Mouse (Mus musculus) c-Kit-positive CD71-negative TER-119-negative erythroid progenitor cells, embryonic 14.5 days (primary cell): ENCODE data around the gene Noct.
"Not testable (repeated sequence)": the region's sequence is repeated elsewhere in the genome, so short reads cannot be mapped to it uniquely, and the experiment has no call there.

Experiments used
- DNase-seq: peaks from one replicate; pipeline ENCODE4 v3.0.0-alpha.2; 2013; ENCODE audit warnings: low read depth

Gene Noct

DNA sequence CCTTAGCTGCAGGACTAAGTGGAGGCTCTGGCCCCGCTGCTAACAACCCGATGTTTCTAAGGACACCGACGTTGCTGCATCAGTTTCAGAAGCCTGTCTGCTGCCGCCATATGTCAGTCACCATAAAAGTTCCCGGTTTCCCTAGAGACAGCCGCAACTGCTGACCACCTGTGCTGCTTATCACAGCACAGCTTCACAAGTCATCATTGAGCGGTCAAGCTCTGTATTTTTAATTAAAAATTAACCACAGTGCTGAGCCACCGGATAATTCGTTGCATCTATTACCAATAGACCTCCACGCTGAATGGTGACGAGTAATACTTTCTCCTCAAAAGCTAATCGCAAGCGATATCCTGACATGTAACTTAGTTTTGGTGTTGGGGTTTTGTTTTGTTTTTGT lies 19.4 kb upstream of the Noct start:
- no peak for DNase-seq

DNA sequence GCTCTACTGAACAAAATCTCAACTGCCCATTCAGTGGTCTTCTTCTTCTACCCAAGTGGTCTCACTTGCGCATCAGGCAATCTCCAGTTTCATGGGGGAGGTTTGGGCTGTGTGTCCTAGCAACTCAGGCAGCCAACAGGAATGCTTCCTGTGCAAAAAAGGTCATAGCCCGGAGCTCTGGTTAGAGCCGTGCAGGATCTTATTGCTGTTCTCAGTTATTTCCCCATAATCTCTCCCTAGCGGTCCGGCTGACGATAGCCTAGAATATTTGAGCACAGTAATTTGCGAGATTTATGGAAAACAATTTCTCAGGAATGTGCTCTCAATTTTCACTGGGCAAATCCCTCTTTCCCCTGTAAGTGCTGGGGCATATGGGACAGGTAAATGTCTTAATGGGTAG lies 17.7 kb upstream of the Noct start:
- DNase-seq = no peak

DNA sequence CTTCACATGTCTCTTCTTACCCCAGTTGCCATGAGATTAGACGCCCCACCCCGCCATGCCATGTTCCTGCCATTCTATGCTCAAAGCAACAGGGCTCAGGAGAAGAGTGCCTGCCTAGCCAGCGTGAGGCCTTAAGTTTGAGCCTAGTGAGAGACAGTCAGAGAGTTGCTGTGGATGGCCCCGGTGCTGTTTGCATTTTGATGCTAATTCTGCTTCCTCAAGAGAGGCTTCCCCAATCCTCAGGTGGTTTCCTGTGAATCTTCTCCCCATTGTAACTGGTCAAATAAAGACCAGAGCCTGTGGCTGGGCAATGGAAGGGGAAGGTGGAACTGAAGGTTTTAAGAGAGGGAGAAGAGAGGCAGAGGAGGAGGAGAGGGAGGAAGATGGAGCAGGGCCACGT lies 15.6 kb upstream of the Noct start:
- no peak for DNase-seq

DNA sequence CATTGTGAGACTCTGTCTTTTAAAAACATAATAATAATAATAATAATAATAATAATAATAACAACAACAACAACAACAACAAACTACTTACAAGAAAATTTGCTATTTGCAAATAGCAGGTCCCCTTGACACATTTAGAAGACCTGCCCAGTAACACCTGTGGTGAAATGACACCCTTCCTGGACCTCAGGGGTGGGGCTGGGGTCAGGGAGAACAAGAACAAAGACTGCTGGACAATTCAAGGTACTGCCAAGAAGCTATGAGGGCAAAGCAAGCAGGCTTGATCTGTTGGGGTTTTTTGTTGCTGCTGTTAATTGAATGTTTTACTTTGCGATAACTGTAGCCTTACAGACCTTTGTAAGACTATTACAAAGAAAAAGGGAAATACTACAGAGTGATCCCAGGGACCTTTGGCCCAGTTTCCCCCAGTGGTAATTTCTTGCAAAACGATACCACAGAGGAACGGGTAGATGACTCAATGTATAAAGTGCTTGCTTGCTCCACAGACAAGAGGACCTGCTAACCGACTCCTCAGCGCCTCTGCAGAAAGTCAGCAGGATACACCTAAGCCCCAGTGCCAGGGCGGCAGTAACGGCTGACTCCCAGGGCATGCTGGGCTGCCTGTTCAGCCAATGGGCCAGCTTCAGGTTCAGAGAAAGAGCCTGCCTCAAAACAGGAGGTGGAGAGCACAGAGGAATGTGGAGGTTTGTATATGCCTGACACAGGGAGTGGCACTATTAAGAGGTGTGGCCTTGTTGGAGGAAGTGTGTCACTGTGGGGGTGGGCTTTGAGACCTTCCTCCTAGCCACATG lies 14.5 kb upstream of the Noct start:
- no peak for DNase-seq

DNA sequence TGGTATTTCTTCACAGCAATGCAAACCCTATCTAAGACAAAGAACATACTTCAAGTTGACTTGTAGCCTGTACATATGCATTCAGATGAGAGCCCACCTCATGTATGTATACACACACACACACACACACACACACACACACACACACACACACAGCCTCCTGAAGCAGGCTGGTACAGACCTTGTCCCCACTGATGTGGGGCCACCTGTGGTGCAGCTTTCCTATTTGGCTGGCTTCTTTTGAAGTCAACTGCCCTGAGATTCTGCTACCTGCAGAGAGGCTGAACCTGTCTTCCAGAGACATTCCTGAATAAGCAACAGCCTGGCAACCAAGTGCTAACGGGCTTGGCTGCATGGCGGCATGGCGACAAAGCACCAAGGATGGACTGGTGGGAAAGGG lies 13.8 kb upstream of the Noct start:
- DNase-seq = no peak

DNA sequence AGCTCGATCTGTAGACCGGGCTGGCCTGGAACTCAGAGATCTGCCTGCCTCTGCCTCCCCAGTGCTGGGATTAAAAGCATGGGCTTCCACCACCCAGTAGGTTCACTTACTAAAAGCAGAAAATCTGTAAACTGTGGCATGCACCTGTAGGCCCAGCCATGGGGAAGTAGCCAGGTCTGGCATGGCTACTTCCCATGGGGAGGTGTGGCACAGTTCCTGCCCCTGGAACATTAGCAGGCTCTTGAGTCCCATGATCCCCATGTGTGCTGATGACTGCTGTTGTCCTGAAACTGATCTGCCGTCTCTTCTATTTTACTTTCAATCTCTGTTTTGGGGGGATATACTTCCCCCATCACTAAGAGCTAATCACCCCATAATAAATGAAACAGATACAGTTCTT lies 11.1 kb upstream of the Noct start:
- DNase-seq = no peak

DNA sequence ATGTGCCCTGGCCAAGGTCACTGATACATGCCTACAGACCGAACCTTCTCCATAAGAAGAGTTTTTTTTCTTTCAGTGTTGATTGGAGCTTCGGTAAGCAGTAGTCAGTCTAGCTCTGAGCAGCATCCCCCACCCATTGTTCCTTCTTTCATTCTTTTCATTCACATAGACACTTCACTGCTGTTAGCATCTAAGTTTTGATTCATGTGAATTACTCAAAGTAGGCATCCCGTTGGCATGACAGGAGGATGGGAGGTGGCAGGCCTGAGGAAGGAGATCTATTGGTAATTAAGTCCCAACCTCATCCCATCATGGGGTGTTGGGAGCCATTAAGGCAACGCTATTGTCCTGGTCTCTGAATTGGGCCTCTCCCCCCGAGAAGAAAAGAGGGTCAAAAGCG lies 8.6 kb upstream of the Noct start:
- DNase-seq = no peak

DNA sequence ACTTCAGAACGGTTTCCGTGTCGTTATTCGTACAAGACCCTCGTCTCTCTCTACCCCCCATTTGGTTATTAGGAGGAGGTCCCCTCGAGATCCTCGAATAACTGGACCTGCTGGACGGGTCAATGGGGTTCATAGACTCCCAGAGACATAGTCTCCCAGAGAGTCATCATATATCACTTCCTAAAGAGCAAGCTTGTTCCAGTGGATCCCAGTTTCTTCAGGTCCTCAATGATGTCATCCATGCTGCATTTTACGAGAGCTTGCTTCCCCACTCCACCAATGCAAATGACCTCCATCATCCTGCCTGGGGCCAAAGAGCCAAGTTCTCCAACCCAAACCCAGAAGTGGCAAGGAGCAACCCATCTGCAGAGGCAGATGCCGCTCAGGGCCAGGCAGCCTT lies 7.9 kb upstream of the Noct start:
- not testable (repeated sequence) for DNase-seq

DNA sequence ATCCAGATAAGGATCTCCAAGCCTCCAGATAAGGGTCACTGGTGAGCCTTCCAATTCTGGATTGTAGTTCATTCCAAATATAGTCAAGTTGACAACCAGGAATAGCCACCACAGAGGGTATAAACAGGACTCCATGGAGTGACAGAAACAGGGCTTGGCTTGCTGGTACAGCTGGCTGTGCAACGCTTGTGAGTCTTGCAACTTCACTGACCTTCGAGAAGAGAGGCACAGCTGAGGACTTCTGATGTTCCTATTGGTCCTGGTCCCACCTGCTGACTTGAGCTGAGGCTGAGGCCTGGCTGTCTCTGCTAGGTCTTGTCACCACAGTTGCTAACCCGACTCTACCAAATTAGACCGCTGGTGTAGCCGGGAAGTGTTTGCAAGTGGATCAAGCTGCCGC lies 5.9 kb upstream of the Noct start:
- DNase-seq = not testable (repeated sequence)

DNA sequence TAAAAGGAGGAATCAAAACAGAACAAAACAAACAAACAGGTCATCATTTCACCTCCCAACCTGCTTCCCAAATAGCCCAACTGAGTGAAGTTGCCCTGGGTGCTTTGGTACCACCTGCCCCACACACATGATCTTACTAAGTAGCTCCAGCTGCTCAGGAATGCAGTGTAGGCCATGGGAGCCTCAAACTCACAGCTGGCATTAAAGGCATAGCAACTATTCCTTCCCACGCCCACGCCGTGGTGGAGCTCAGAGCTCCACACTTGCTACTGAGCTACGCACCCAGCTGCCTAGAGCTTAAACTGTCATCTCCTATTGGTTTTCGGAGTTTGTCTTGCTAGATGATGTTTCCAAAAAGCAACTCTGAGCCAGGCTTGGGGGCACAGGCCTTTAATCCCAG lies 5.0 kb upstream of the Noct start:
- no peak for DNase-seq

DNA sequence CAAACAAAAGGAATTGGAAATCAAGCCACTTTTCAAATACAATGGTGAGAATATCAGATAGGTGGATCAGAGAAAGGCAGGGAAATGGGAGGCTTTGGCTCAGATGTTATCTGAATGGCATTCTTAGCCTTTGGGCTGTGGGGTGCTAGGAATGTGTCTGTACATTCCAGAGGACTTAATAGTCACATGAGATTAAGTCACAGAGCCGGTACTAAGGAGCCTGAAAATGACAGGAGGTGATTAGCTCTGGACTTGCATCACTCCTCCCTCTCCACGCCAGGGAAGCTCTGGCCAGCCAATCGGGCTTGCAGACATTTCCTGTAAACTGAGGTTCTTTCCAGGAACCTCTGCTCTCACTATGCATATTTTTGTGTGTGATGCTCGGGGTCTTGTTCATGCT lies 3.4 kb upstream of the Noct start:
- no peak for DNase-seq

DNA sequence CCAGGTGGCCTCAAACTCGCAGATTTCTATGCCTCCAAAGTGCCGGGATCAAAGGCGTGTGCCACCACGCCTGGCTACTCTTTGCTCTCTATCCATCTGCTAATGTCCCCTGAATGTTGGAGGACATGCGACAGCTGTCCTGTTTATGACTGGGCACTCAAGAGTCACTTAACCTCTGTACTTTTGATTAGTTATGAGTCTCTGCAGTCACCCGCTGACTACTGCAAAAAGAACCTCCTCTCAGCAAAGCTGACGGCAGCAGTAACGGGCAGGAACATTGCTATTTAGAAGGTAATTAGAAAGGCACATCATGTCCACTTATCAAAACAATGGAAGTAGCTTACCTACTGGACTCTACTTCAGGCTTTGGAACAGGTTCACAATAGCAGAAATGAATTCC lies 2.4 kb upstream of the Noct start:
- DNase-seq = no peak

DNA sequence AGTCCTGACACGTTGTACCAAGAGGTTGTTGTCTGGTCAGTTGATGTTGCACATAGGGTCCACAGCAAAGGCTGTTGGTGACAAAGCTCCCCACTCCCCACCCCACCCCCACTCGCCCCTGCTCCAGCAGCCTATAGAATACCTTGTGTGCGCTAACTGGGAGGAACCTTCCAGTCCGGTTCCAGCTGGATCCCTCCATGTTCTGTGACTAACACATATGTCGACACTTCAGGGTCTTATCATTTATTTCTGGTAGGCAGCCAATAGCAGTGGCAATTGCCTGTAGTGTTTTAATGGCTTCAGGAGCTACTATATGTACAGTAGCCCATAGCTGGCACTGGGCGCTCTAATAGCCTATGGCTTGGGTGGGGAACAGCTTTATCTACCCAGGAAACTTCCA lies 1.9 kb upstream of the Noct start:
- DNase-seq = no peak

DNA sequence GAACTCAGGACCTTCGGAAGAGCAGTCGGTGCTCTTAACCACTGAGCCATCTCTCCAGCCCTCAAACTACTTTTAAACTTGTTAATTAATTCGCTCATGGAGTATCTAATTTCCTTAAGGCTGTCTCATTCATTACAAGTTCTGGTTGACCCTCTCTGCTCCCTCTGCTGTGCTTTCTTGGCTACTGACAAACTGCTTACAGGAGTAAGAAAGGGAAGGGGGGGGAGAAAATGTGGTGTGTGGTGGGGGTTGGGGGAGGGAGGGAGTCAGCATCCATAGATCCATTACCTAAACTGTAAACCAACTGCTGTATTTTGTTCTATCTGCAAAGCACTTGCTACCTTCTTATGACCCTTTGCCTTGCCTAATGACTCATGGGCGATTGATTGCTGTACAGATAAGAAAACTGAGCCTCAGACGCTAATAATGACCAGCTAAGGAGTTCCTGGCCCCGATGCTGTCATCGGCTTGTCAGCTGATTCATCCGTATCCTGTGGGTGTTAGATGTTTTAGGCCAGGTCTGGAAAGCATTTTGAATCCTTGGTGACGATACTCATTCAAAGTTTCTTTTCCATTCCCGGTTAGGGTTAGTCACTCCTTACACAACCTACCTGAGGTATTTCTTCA lies 1.3 kb upstream of the Noct start:
- DNase-seq = no peak

DNA sequence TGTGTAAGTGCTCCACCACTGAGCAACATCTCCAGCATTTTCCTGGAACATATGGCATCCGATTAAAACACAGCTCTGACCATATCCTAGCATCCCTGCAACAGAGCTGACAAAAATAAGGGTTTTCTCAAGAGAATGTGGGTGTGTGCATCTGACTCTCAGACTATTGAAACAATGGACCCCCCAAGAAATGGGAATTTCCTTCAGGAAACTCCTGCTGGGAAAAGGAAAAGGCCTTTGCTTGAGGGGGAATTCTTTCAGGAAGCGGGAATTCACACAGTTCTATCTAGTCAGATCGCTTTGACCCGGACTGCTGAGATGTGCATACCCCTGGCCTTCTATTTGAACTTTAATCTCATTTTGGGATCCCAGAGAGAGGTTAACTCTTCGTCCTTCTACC lies 691 bp upstream of the Noct start:
- DNase-seq = no peak

DNA sequence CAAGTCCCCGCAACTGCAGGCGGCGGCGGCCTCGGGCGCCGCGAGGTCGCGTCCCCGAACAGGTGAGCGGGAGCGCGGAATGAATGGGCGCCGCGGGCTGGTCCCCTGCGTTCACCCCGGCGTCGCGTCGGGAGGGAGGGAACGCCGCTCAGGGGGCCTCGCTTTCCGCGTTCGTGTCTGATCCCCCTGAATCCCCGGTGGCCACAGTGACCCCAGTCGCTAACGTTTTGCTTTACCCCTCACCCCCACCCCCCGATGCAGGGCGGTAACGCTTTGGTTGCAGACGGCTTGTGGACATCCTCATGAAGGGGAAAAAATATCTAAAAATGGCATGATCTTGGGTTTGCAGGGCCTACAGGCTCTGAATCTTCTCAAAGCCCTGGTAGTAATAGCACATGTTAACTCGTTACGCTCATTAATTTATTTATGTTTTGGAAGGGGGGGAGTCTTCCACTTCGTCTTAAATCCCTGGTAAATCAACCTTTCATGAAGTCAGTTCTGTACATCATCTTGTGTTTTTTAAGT lies 1.0 kb downstream of the Noct start:
- DNase-seq = no peak

DNA sequence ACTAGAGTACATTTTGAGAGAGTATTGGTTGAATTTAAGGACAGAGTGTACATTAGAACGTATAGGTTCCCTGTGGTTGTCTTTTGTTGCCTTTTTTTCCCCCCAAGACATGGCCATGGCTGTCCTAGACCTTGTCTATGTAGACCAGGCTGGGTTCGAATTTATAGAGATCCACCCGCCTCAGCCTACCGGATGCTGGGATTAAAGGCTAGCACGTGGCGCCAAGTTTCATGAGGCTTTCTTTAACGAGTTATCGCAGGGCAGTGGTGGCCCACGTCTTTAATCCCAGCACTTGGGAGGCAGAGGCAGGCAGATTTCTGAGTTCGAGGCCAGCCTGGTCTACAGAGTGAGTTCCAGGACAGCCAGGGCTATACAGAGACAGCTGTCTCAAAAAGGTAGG lies 1.7 kb downstream of the Noct start:
- no peak for DNase-seq

DNA sequence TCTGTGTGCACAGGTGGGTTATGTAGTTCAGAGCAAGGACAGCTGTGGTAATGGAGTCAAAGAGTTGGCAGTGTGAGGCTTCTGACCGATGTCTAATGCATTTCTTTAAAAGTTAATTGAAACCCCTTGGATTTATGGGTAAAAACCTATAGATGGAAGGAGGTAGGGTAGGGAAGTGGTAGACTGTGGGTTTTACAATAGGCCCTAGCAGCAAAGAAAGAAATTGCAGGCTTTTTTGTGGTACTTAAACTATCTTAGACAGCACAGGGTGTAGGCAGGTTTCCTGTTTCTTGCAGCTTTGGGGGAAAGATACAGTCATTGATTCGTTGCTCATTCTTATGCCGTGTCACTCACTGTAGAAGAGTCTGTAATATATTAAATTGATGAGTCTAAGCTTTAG lies 2.4 kb downstream of the Noct start:
- DNase-seq = no peak

DNA sequence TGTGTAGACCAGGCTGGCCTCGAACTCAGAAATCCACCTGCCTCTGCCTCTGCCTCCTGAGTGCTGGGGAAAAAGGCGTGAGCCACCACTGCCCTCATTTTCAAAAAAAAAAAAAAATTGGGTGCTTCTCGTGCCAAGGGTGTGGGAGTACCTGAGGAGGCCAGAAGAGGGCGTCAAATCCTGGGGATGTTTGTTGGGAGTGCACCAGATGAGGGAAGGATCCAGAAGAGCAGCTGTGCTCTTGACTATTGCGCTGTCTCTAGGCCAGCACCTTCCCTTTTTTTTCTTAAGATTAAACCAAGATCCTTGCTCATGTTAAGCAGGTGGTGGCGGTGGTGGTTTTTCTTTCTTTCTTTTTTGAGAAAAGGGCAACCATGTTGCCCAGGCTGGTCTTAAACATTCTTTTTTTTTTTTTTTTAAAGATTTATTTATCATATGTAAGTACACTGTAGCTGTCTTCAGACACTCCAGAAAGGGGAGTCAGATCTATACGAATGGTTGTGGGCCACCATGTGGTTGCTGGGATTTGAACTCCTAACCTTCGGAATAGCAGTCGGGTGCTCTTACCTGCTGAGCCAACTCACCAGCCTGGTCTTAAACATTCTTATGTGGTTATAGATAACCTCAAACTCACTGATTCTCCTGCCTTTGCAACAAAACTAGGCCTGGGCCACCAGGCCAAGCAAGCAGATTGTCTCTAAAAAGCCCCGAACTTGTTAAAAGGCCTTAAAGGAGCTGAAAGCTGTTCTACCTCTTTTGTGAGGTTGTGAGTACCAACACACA lies 4.0 kb downstream of the Noct start:
- DNase-seq = peak; percentile 66

DNA sequence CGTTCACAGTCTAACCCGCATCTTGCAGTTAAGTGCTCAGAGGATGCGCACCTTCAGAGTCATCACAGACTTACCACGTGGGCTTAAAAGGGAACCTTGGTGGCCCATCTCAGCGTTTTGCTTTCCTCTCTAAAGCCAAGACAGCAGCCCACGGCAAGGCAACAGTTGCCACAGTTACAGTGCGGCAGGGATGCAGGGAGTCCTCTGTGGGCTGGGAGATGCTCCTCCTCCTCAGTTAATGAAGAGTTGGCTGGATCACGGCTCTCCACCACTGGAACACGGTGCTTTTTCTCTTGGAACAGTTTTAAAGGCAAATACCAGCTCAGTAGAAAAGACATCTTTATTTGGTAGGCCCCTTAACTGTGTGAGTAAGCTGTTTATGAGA lies 4.6 kb downstream of the Noct start:
- no peak for DNase-seq

DNA sequence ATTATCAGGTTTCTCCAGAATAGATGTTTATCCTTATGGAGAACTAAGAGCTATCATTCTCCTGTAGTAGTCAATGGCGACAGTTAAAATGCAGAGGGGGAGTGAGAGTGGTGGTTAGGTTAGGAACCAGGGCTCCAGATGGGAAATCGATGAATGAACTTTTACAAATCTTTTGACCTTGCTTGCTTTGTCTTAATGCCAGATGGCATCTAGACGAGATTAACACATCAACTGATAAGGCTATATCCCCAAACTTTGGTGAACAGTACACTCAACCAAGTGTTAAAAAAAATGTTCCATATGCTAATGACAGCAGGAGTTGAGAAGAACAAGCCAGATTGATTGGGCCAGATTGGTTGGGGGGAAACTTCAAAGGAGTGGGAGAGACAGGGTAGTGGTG lies 5.0 kb downstream of the Noct start:
- no peak for DNase-seq

DNA sequence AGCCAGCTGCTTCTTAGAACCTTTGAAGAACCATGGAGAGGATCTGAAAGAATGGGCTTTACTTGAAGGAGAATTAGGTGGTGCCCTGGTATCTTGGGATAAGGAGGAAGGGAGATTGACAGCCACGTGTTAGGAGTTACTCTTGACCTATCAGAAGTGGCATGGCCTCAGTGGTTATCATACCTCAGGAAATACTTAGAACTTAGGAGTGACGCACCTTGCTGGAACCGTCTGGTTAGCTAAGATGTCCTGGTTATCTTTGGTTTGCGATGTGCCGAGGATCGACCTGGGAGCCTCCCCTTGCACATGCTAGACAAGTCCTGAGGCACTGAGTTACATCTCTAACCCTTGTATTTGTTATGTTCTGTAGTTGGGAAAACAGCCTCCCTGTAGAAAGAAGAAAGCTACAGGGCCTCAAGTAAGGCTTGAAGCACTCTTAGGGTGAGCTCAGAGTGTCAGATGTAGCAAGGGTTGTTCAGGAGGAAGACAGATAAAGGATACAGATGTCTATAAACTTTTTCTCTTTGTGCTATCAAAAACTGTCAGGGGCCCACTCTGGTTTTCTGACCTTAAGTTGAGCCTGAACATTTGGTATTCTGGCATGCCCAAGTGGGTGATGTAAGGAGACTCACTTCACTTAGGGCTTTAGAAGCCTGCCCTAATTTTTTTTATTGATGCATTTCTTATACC lies 6.0 kb downstream of the Noct start:
- peak; percentile 45 for DNase-seq
